Mouse (Mus musculus) midbrain, postnatal 0 days (tissue): ENCODE measurements around the gene Fgf9. TPM values are rescaled to one million over a fixed set of nuclear protein-coding genes. Genes with fewer than 3 reads are reported as not detected.

Experiments used
- ATAC-seq: fragments of 200-750 bp; cut with Nextera tagmentation; 2 replicates; pipeline ENCODE4 v1.8.0; 2017; ENCODE audit warnings: moderate number of reproducible peaks, mild to moderate bottlenecking, moderate TSS enrichment, moderate library complexity; ENCODE audit not compliant: low FRiP score
- DNase-seq: peaks from one replicate; pipeline ENCODE4 v3.0.0-alpha.2; 2015; ENCODE audit warnings: low spot score
- H3K27ac ChIP-seq: fragments of 300-500 bp; sonication (generic); 2 replicates; pipeline ENCODE4 v1.5.1; 2014; ENCODE audit warnings: low read depth, mild to moderate bottlenecking, low read length, mixed read lengths
- H3K27me3 ChIP-seq: fragments of 300-500 bp; sonication (generic); 2 replicates; pipeline ENCODE4 v1.6.1; 2014; ENCODE audit warnings: low read length, control low read depth, mixed read lengths; ENCODE audit not compliant: insufficient read depth
- H3K36me3 ChIP-seq: fragments of 300-500 bp; sonication (generic); 2 replicates; pipeline ENCODE4 v1.6.1; 2014; ENCODE audit warnings: low read length, control low read depth, mixed read lengths; ENCODE audit not compliant: insufficient read depth
- H3K4me1 ChIP-seq: fragments of 300-500 bp; sonication (generic); 2 replicates; pipeline ENCODE4 v1.6.1; 2014; ENCODE audit warnings: mild to moderate bottlenecking, control low read depth, antibody characterized with exemption, low read length, mixed read lengths; ENCODE audit not compliant: insufficient read depth
- H3K4me2 ChIP-seq: fragments of 300-500 bp; sonication (generic); 2 replicates; pipeline ENCODE4 v1.6.1; 2014; ENCODE audit warnings: low read depth, mild to moderate bottlenecking, low read length, mixed read lengths; ENCODE audit not compliant: poor library complexity, severe bottlenecking
- H3K4me3 ChIP-seq: fragments of 300-500 bp; sonication (generic); 2 replicates; pipeline ENCODE4 v1.5.1; 2014; ENCODE audit warnings: low read depth, mild to moderate bottlenecking, low read length, moderate library complexity
- H3K9ac ChIP-seq: fragments of 300-500 bp; sonication (generic); replicated peaks from 2 replicates; pipeline ENCODE4 v1.6.1; 2014; ENCODE audit warnings: mild to moderate bottlenecking, low read length, moderate library complexity, mixed read lengths; ENCODE audit not compliant: poor library complexity, severe bottlenecking
- H3K9me3 ChIP-seq: fragments of 300-500 bp; sonication (generic); 2 replicates; pipeline ENCODE4 v1.6.1; 2016; ENCODE audit warnings: low read length, control low read depth
- CTCF ChIP-seq: IDR thresholded peaks from 2 replicates; pipeline ENCODE4 v1.5.1; 2016; ENCODE audit warnings: antibody characterized with exemption, mild to moderate bottlenecking
- WGBS: fragments of 180-500 bp; shearing (Covaris S2); extraction: QIAGEN DNeasy Blood & Tissue Kit; methylation state at CpG from one replicate; pipeline ENCODE4 v1.1.7; 2014; 5-methylcytosine and 5-hydroxymethylcytosine counted together
- polyA plus RNA-seq: library from polyadenylated mRNA; unstranded; fragments of >200 nt; fragmentation: Nextera tagmentation; extraction: Ambion mirVana; gene quantifications from 2 replicates; pipeline ENCODE4 v1.2.1, GENCODE M21; 2015
- total RNA-seq: library from RNA; depleted of rRNA; stranded (reverse); fragments of >200 nt; gene quantifications from 2 replicates; pipeline ENCODE4 v1.2.3, GENCODE M21; 2014; rRNA removed

The Fgf9 gene
- 7.4 and 7.9 TPM in 2 replicates for total RNA-seq
- 17.7 and 17.8 TPM in 2 replicates for polyA plus RNA-seq

DNA sequence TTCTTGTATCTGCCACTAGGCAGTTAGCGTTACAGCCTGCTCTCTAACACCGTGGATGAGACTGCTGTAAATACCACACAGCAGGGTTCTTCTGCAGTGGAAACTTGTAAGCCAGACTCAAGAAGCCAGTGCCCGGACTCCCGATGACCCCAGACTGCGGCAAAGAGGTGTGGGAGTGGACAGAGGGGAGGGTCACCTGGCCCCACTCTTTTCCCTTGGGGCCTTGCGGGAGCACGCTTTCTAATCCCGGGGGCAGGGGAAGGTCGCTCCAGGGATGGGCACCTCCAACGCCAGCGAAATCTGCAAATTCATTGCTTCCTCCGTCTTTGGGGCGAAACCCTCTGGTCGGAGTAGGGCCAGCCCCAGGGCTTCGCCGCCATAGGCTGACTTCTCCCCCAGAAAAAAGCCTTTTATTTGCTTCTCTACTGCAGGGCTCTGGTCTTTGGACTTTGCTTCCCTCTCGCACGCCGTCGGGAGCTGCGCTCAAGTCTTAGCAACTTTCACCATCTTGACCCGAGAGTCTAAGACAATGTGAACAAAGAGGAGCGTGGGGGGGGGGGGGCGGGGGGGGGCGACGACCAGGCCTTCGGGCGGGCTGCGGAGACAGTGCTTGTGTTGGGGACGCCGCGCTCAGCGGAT is at the start of gene Fgf9:
TSS of gene Fgf9 (plus strand) at position 67 of the 639 bp plus-strand sequence.
- WGBS, result 2% methylated on average over 30 of the region's 33 CpGs
- peak; percentile 59 for DNase-seq
- Histone ChIP-seq H3K27me3 (peaks cover 5% of the 10 kb centered on the region; the same call in 1 of the 2 replicates), H3K4me1 (peaks cover 10% of the 10 kb centered on the region; the same call in 1 of the 2 replicates), H3K9ac (peak within 1 kb of the TSS; percentile 48), H3K27ac (no peak within 1 kb of the TSS), H3K4me2 (peak within 1 kb of the TSS; percentile 98), H3K4me3 (peak within 1 kb of the TSS; percentile 60), H3K36me3 (no peaks in the 10 kb centered on the region), H3K9me3 (no peaks in the 10 kb centered on the region)
- TF ChIP-seq CTCF, result no peak
- ATAC-seq, result no peak

DNA sequence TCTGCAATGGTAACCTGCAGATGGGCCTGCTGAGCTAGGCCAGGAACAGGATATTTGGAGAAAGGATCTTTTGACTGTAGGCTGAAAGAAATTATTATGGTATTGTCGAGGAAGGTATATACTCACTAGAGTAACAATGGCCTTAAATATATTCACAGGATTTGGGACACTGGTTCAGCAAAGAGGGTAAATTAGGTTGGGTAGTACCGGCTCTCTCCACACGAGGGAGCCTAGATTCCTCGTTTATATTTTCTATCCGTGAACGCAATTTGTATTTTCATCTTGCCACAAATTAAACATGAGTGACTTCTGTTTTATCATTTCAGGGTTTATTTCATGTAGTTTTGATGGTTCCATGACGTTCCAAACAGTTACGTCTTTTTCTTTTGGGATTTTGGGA is 35.8 kb upstream of the Fgf9 start:
- 9% methylated on average over 8 of the region's 8 CpGs for WGBS
- ATAC-seq (no peak), DNase-seq (peak; percentile 74)
- no peak overlapping the region for H3K4me3 ChIP-seq
- peak overlapping the region; percentile 19 for H3K4me2 ChIP-seq
- H3K27ac ChIP-seq, result no peak overlapping the region
- H3K4me1 ChIP-seq, result no peaks in the 10 kb centered on the region
- peak; percentile 89 for TF ChIP-seq CTCF
- no peaks in the 10 kb centered on the region for H3K36me3 ChIP-seq
- no peaks in the 10 kb centered on the region for H3K9me3 ChIP-seq
- no peak overlapping the region for H3K9ac ChIP-seq
- no peaks in the 10 kb centered on the region for H3K27me3 ChIP-seq

DNA sequence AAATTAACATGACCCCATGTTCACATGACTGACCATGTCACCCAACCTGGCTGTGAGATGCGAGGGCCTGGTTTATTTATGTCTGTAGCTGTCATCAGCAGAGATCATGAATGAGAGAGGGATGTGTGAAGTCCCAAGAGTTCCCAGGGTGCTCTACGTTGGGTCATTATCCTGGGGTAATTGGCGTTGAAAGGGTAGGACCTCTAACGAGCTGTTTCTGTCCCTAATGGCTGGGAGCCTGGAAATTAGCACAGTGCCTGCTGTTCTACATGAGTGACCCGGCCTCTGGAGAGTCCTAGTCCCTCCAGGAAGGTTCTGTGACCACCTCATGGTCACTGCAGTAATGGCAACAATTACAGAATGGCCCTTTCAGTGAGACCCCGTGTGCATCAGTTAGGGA is 34.2 kb upstream of the Fgf9 start:
- no peak for DNase-seq
- Histone ChIP-seq H3K9ac (no peak overlapping the region), H3K36me3 (no peaks in the 10 kb centered on the region), H3K9me3 (no peaks in the 10 kb centered on the region), H3K4me2 (no peak overlapping the region), H3K4me1 (no peaks in the 10 kb centered on the region), H3K27me3 (no peaks in the 10 kb centered on the region), H3K27ac (no peak overlapping the region), H3K4me3 (no peak overlapping the region)
- 43% methylated on average over 6 of the region's 6 CpGs for WGBS
- TF ChIP-seq CTCF, result no peak
- no peak for ATAC-seq

DNA sequence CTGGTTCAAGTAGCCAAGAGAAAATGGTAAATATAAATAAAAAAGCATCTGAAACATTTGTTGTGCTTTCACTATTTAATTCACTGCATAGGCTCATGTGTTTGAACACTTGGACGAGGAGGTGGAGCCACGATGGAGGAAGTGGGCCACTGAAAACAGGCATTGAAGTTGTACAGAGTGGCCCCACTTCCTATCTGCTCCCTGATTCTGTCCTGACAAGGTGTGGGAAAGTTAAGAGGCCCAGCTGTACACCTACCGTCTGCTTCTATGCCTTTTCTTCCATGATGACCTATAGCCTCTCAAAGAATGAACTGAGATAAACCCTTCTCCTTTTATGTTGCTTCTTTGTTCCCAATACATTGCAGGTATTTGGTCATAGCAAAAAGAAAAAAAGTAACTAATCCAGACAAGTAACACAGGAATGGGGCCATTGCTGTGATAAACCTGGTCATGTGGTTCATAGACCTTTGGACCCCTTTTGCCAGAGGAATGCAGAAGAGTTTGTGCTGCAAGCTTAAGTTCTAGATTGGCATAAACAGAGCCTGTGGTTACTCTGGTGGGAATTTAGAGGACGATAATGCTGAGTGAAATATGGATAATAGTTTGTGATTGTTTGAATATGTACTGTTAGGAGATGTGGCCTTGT is 23.6 kb upstream of the Fgf9 start:
- H3K36me3 ChIP-seq, result no peaks in the 10 kb centered on the region
- no peak for TF ChIP-seq CTCF
- no peaks in the 10 kb centered on the region for H3K27me3 ChIP-seq
- H3K4me3 ChIP-seq, result no peak overlapping the region
- ATAC-seq, result no peak
- no peaks in the 10 kb centered on the region for H3K4me1 ChIP-seq
- WGBS, result 88% methylated on average over 4 of the region's 4 CpGs
- no peak overlapping the region for H3K9ac ChIP-seq
- no peak overlapping the region for H3K4me2 ChIP-seq
- H3K27ac ChIP-seq, result no peak overlapping the region
- no peaks in the 10 kb centered on the region for H3K9me3 ChIP-seq
- no peak for DNase-seq

DNA sequence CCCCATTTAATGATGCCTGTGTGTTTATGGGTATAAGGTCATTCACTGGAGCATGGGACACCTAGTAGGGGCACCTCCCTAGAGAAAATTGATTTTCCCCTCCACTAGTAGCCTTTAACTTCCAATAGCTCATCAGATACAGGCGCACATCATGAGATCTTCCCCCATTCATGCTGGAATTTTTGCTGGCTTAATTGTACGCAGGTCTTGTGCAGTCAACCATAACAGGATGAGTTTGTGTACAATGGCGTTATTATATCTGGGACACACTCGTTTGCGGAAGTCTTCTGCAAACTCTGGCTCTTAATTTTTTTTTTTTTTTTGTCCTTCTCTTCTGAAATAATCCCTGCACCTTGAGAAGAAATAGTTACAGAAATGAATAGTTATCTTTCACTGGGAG is 19.7 kb upstream of the Fgf9 start:
- DNase-seq (no peak), ATAC-seq (no peak)
- Histone ChIP-seq H3K9ac (no peak overlapping the region), H3K36me3 (no peaks in the 10 kb centered on the region), H3K4me2 (no peak overlapping the region), H3K4me3 (no peak overlapping the region), H3K4me1 (no peaks in the 10 kb centered on the region), H3K27ac (no peak overlapping the region), H3K27me3 (no peaks in the 10 kb centered on the region), H3K9me3 (no peaks in the 10 kb centered on the region)
- TF ChIP-seq CTCF, result no peak
- WGBS, result 84% methylated on average over 5 of the region's 5 CpGs

DNA sequence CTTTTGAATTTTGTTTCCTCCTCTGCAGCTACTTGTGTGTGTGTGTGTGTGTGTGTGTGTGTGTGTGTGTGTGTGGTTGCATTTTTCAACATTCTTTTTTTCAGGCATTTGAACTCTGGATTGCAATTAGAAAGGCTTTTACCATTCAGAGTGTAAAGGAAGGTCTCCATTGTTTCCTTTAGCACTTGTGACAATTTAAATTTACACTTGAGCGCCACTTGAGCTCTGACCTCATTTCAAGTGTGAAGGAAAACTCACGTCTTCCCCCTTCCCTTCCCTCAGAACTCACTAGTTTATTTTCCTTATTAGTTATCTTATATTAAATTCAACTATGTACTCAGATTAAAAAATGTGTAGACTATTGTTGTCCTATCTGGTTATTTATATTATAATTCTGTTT is 2.8 kb upstream of the Fgf9 start:
- ATAC-seq (no peak), DNase-seq (no peak)
- Histone ChIP-seq H3K9ac (no peak overlapping the region), H3K4me2 (no peak overlapping the region), H3K9me3 (no peaks in the 10 kb centered on the region), H3K4me3 (no peak overlapping the region), H3K4me1 (peaks cover 8% of the 10 kb centered on the region; the same call in 1 of the 2 replicates), H3K27me3 (peaks cover 5% of the 10 kb centered on the region; the same call in 1 of the 2 replicates), H3K27ac (no peak overlapping the region), H3K36me3 (no peaks in the 10 kb centered on the region)
- WGBS, result 70% methylated on average over 2 of the region's 2 CpGs
- no peak for TF ChIP-seq CTCF
